Mouse (Mus musculus) heart, postnatal 0 days (tissue): ENCODE measurements around the gene Smok3c. TPM values are rescaled to one million over a fixed set of nuclear protein-coding genes. Genes with fewer than 3 reads are reported as not detected.
"Not testable (repeated sequence)": the region's sequence is repeated elsewhere in the genome, so short reads cannot be mapped to it uniquely, and the experiment has no call there.

Experiments
- ATAC-seq: fragments of 200-750 bp; cut with Nextera tagmentation; 2 replicates; pipeline ENCODE4 v1.8.0; 2017; ENCODE audit warnings: low read depth, moderate number of reproducible peaks, moderate library complexity; ENCODE audit not compliant: insufficient read depth
- DNase-seq: peaks from one replicate; pipeline ENCODE4 v3.0.0-alpha.2; 2016; ENCODE audit warnings: low spot score
- H3K27ac ChIP-seq: fragments of 300-500 bp; sonication (generic); 2 replicates; pipeline ENCODE4 v1.5.1; 2014; ENCODE audit warnings: low read depth, mild to moderate bottlenecking
- H3K27me3 ChIP-seq: fragments of 300-500 bp; sonication (generic); 2 replicates; pipeline ENCODE4 v1.6.1; 2014; ENCODE audit warnings: low read length, mixed read lengths; ENCODE audit not compliant: control insufficient read depth, insufficient read depth
- H3K36me3 ChIP-seq: fragments of 300-500 bp; sonication (generic); replicated peaks from 2 replicates; pipeline ENCODE4 v1.6.1; 2014; ENCODE audit warnings: low read length, mixed read lengths; ENCODE audit not compliant: control insufficient read depth, insufficient read depth
- H3K4me1 ChIP-seq: fragments of 300-500 bp; sonication (generic); 2 replicates; pipeline ENCODE4 v1.6.1; 2014; ENCODE audit warnings: antibody characterized with exemption; ENCODE audit not compliant: control insufficient read depth, insufficient read depth
- H3K4me2 ChIP-seq: fragments of 300-500 bp; sonication (generic); 2 replicates; pipeline ENCODE4 v1.6.1; 2014; ENCODE audit warnings: low read depth, mild to moderate bottlenecking, low read length, moderate library complexity
- H3K4me3 ChIP-seq: fragments of 300-500 bp; sonication (generic); 2 replicates; pipeline ENCODE4 v1.5.1; 2014; ENCODE audit warnings: low read depth, low read length
- H3K9ac ChIP-seq: fragments of 300-500 bp; sonication (generic); replicated peaks from 2 replicates; pipeline ENCODE4 v1.6.1; 2014; ENCODE audit warnings: low read depth, low read length, mixed read lengths
- H3K9me3 ChIP-seq: fragments of 300-500 bp; sonication (generic); replicated peaks from 2 replicates; pipeline ENCODE4 v1.6.1; 2016; ENCODE audit warnings: low read length; ENCODE audit not compliant: control insufficient read depth
- CTCF ChIP-seq: IDR thresholded peaks from 2 replicates; pipeline ENCODE4 v1.5.1; 2016; ENCODE audit warnings: antibody characterized with exemption, control low read depth, low read depth
- EP300 ChIP-seq: IDR thresholded peaks from 2 replicates; pipeline ENCODE4 v1.6.1; 2016; ENCODE audit warnings: antibody characterized with exemption, low read depth
- WGBS: fragments of 180-500 bp; shearing (Covaris S2); extraction: QIAGEN DNeasy Blood & Tissue Kit; methylation state at CpG from one replicate; pipeline ENCODE4 v1.1.7; 2014; 5-methylcytosine and 5-hydroxymethylcytosine counted together
- polyA plus RNA-seq: library from polyadenylated mRNA; unstranded; fragments of >200 nt; fragmentation: Nextera tagmentation; extraction: Ambion mirVana; gene quantifications from 2 replicates; pipeline ENCODE4 v1.2.1, GENCODE M21; 2015
- total RNA-seq: library from RNA; depleted of rRNA; stranded (reverse); fragments of >200 nt; gene quantifications from 2 replicates; pipeline ENCODE4 v1.2.3, GENCODE M21; 2014; ENCODE audit warnings: low replicate concordance; rRNA removed

Smok3c gene
- total RNA-seq (not detected in 2 replicates), polyA plus RNA-seq (not detected in 2 replicates)

DNA sequence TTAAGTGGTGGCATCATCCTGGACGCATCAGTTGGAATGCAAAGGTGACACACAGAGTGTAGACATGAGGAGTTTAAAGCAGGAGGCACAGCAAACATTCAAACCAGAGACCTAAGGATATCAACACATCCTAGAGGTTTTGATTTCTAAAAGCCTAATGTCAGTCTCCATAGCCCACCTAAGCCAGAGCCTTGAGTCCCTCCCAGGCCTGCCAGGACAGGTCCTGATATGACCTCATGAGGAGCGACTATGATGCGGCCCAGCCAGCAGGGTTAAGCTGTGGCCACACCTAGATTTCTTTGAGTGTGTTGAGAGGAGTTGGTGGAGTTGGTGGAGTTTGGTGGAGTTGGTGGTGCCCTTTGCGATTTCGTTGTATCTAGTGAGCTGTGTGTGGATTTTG lies at the start of gene Smok3c:
TSS of gene Smok3c (plus strand) at position 301 of the 400 bp plus-strand sequence.
- H3K27ac ChIP-seq, H3K4me2 ChIP-seq, H3K4me3 ChIP-seq, H3K4me1 ChIP-seq, ATAC-seq, H3K27me3 ChIP-seq, H3K9me3 ChIP-seq, H3K9ac ChIP-seq, DNase-seq, H3K36me3 ChIP-seq: not testable (repeated sequence)
- no CpG with 5 or more reads among the region's 5 CpGs for WGBS

DNA sequence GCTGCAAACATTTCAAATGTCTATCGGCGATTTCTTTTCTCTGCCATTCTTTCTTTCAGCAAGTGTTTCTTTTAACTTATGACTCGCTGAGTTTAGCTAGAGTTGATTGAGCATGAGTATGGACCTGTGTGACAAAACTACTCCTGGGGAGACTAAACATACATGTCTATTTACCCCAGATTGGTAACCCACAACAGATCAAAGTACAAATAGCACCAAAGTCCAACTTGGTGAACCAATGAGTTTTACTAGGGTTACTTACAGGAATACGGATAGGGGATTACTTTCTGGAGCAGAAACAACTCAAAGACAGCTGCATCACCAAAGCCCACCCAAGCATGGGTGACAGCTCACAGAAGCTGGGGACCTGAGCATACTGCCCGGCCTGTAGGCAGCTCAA lies 43.6 kb upstream of the Smok3c start:
- DNase-seq = no peak
- Histone ChIP-seq H3K9ac (no peak overlapping the region), H3K9me3 (no peaks in the 10 kb centered on the region), H3K4me3 (no peak overlapping the region), H3K4me2 (no peak overlapping the region), H3K27me3 (no peaks in the 10 kb centered on the region), H3K36me3 (no peaks in the 10 kb centered on the region), H3K4me1 (no peaks in the 10 kb centered on the region), H3K27ac (no peak overlapping the region)
- ATAC-seq = no peak
- WGBS = 87% methylated on average over 5 of the region's 5 CpGs
- TF ChIP-seq CTCF (no peak), EP300 (no peak)

DNA sequence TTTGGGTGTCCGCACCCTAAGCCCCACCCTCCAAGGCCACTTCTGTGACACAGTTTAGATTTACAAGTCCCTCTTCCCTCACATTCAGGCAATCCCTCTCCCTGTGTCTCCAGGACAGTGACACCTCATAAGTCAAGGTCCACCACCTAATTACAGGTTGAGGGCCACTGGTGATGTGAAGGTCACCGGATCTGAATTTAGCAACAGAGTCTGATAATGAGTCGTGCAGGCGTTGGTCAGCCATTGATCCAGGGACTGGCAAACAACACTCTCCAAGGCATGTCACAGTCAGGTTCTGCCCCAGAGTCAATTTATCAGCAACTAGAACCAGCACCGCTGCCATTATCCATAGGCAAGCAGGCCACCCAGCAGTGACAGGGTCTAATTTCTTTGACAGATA lies 40.6 kb upstream of the Smok3c start:
- no peak overlapping the region for H3K27ac ChIP-seq
- 74% methylated on average over 5 of the region's 5 CpGs for WGBS
- H3K4me2 ChIP-seq = no peak overlapping the region
- no peaks in the 10 kb centered on the region for H3K27me3 ChIP-seq
- H3K9ac ChIP-seq = no peak overlapping the region
- no peak overlapping the region for H3K4me3 ChIP-seq
- no peaks in the 10 kb centered on the region for H3K36me3 ChIP-seq
- no peak for DNase-seq
- TF ChIP-seq CTCF (no peak), EP300 (no peak)
- H3K4me1 ChIP-seq = no peaks in the 10 kb centered on the region
- no peaks in the 10 kb centered on the region for H3K9me3 ChIP-seq
- ATAC-seq = no peak

DNA sequence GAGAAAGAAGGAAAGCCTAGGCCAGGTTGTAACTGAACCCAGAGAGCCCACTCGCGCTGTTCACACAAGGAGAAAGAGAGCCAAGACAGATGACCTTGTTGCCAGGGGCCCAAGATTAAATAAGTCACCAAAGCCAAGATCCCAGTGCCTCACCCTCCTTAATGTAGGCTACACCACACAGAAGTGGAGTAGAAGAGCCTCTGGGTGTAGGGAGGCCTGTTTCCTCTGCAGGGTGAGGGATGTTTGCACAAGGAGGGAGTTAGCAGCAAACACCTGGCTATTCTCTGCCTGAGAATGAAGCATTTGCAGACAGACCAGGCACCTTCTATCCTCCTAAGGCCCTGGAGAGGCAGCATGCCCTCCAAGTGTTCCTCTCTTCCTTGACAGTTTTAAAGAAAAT lies 36.5 kb upstream of the Smok3c start:
- WGBS = 91% methylated on average over 2 of the region's 2 CpGs
- H3K9ac ChIP-seq = no peak overlapping the region
- no peak for ATAC-seq
- H3K9me3 ChIP-seq = no peaks in the 10 kb centered on the region
- DNase-seq = no peak
- no peak overlapping the region for H3K4me3 ChIP-seq
- no peak for TF ChIP-seq CTCF
- H3K4me2 ChIP-seq = no peak overlapping the region
- H3K36me3 ChIP-seq = no peaks in the 10 kb centered on the region
- no peaks in the 10 kb centered on the region for H3K27me3 ChIP-seq
- H3K4me1 ChIP-seq = no peaks in the 10 kb centered on the region
- no peak overlapping the region for H3K27ac ChIP-seq

DNA sequence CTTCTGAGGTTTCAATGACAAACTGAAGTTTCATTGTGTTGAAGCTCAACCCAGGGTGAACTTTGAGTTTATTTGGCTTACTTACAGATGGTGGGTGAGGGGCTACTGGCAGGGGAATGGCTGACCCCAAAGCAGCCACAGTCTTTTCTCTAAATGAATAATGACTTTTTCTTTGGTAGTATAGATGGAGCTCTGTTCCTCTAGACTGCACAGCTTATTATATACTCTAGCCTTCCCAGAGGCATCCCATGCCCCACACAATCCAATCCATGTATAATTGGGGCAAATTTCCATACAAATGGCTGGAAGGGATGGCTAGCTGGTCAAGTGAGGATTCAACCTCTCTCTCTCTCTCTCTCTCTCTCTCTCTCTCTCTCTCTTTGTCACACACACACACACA lies 36.0 kb upstream of the Smok3c start:
- Histone ChIP-seq H3K27ac (no peak overlapping the region), H3K4me1 (no peaks in the 10 kb centered on the region), H3K4me2 (no peak overlapping the region), H3K36me3 (no peaks in the 10 kb centered on the region), H3K4me3 (no peak overlapping the region), H3K9me3 (no peaks in the 10 kb centered on the region), H3K9ac (no peak overlapping the region), H3K27me3 (no peaks in the 10 kb centered on the region)
- TF ChIP-seq CTCF (no peak), EP300 (no peak)
- ATAC-seq (no peak), DNase-seq (no peak)

DNA sequence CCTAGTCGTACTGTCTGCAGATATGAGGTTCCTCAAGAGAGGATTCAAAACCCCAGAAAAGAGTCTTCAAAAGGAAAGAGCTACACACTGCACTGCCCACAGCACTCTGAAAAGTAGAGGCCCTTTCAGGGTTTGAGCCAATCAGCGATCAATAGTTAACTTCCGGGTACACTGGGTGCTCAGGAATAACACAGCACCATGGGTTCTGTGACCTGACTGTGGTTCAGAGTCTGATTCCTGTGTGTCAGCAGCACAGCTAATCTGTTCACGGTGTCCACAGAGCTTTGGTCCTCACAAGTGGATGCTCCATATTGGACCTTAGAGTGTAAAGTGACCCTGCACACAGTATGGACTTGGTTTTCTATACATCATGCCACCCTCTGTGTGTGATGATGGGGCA lies 33.4 kb upstream of the Smok3c start:
- 75% methylated on average over 3 of the region's 4 CpGs for WGBS
- H3K4me1 ChIP-seq, DNase-seq, H3K4me3 ChIP-seq, H3K36me3 ChIP-seq, H3K9me3 ChIP-seq, H3K27ac ChIP-seq, ATAC-seq, H3K9ac ChIP-seq, H3K4me2 ChIP-seq, H3K27me3 ChIP-seq: not testable (repeated sequence)

DNA sequence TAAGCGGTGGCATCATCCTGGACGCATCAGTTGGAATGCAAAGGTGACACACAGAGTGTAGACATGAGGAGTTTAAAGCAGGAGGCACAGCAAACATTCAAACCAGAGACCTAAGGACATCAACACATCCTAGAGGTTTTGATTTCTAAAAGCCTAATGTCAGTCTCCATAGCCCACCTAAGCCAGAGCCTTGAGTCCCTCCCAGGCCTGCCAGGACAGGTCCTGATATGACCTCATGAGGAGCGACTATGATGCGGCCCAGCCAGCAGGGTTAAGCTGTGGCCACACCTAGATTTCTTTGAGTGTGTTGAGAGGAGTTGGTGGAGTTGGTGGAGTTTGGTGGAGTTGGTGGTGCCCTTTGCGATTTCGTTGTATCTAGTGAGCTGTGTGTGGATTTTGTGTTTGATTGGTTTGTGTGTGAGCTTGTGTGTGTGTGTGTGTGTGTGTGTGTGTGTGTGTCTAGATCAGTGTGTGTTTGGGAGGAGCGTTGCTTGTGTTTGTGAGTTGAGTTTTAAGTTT lies 32.0 kb upstream of the Smok3c start, which contains the start of the genes Smok3a and Smok3b:
TSS of gene Smok3a (plus strand) at position 301 of the 519 bp plus-strand sequence.
TSS of gene Smok3b (plus strand) at position 469 of the 519 bp plus-strand sequence.
- not testable (repeated sequence) for H3K27me3 ChIP-seq, H3K9ac ChIP-seq, H3K4me2 ChIP-seq, H3K27ac ChIP-seq, H3K9me3 ChIP-seq, H3K4me1 ChIP-seq, DNase-seq, ATAC-seq, H3K4me3 ChIP-seq, H3K36me3 ChIP-seq
- 92% methylated on average over 3 of the region's 7 CpGs for WGBS
